Mouse (Mus musculus) heart, postnatal 0 days (tissue): ENCODE data around the gene Celf2. TPM values are rescaled to one million over a fixed set of nuclear protein-coding genes. Genes with fewer than 3 reads are reported as not detected.
"Not testable (repeated sequence)": the region's sequence is repeated elsewhere in the genome, so short reads cannot be mapped to it uniquely, and the experiment has no call there.

Source experiments
- ATAC-seq: fragments of 200-750 bp; cut with Nextera tagmentation; 2 replicates; pipeline ENCODE4 v1.8.0; 2017; ENCODE audit warnings: low read depth, moderate number of reproducible peaks, moderate library complexity; ENCODE audit not compliant: insufficient read depth
- DNase-seq: peaks from one replicate; pipeline ENCODE4 v3.0.0-alpha.2; 2016; ENCODE audit warnings: low spot score
- H3K27ac ChIP-seq: fragments of 300-500 bp; sonication (generic); 2 replicates; pipeline ENCODE4 v1.5.1; 2014; ENCODE audit warnings: low read depth, mild to moderate bottlenecking
- H3K27me3 ChIP-seq: fragments of 300-500 bp; sonication (generic); 2 replicates; pipeline ENCODE4 v1.6.1; 2014; ENCODE audit warnings: low read length, mixed read lengths; ENCODE audit not compliant: control insufficient read depth, insufficient read depth
- H3K36me3 ChIP-seq: fragments of 300-500 bp; sonication (generic); replicated peaks from 2 replicates; pipeline ENCODE4 v1.6.1; 2014; ENCODE audit warnings: low read length, mixed read lengths; ENCODE audit not compliant: control insufficient read depth, insufficient read depth
- H3K4me1 ChIP-seq: fragments of 300-500 bp; sonication (generic); 2 replicates; pipeline ENCODE4 v1.6.1; 2014; ENCODE audit warnings: antibody characterized with exemption; ENCODE audit not compliant: control insufficient read depth, insufficient read depth
- H3K4me2 ChIP-seq: fragments of 300-500 bp; sonication (generic); 2 replicates; pipeline ENCODE4 v1.6.1; 2014; ENCODE audit warnings: low read depth, mild to moderate bottlenecking, low read length, moderate library complexity
- H3K4me3 ChIP-seq: fragments of 300-500 bp; sonication (generic); 2 replicates; pipeline ENCODE4 v1.5.1; 2014; ENCODE audit warnings: low read depth, low read length
- H3K9ac ChIP-seq: fragments of 300-500 bp; sonication (generic); replicated peaks from 2 replicates; pipeline ENCODE4 v1.6.1; 2014; ENCODE audit warnings: low read depth, low read length, mixed read lengths
- H3K9me3 ChIP-seq: fragments of 300-500 bp; sonication (generic); replicated peaks from 2 replicates; pipeline ENCODE4 v1.6.1; 2016; ENCODE audit warnings: low read length; ENCODE audit not compliant: control insufficient read depth
- CTCF ChIP-seq: IDR thresholded peaks from 2 replicates; pipeline ENCODE4 v1.5.1; 2016; ENCODE audit warnings: antibody characterized with exemption, control low read depth, low read depth
- EP300 ChIP-seq: IDR thresholded peaks from 2 replicates; pipeline ENCODE4 v1.6.1; 2016; ENCODE audit warnings: antibody characterized with exemption, low read depth
- WGBS: fragments of 180-500 bp; shearing (Covaris S2); extraction: QIAGEN DNeasy Blood & Tissue Kit; methylation state at CpG from one replicate; pipeline ENCODE4 v1.1.7; 2014; 5-methylcytosine and 5-hydroxymethylcytosine counted together
- polyA plus RNA-seq: library from polyadenylated mRNA; unstranded; fragments of >200 nt; fragmentation: Nextera tagmentation; extraction: Ambion mirVana; gene quantifications from 2 replicates; pipeline ENCODE4 v1.2.1, GENCODE M21; 2015
- total RNA-seq: library from RNA; depleted of rRNA; stranded (reverse); fragments of >200 nt; gene quantifications from 2 replicates; pipeline ENCODE4 v1.2.3, GENCODE M21; 2014; ENCODE audit warnings: low replicate concordance; rRNA removed

The Celf2 gene
- total RNA-seq: 64.9 and 71.2 TPM in 2 replicates
- 45.7 and 47.6 TPM in 2 replicates for polyA plus RNA-seq

- H3K27me3 ChIP-seq, DNase-seq, ATAC-seq, H3K27ac ChIP-seq, H3K9me3 ChIP-seq, H3K4me2 ChIP-seq, H3K36me3 ChIP-seq, H3K4me3 ChIP-seq, H3K4me1 ChIP-seq, H3K9ac ChIP-seq: not testable (repeated sequence)
- WGBS: 90% methylated on average over 9 of the region's 9 CpGs
Measured at GRCm38 (mm10) chr2:7509463-7509862, at the start of gene Celf2. Gene Celf2, minus strand, starts transcription at chr2:7509563.

- no peaks in the 10 kb centered on the region for H3K36me3 ChIP-seq
- no peak overlapping the region for H3K27ac ChIP-seq
- no peak for DNase-seq
- H3K9me3 ChIP-seq: no peaks in the 10 kb centered on the region
- WGBS: 76% methylated on average over 4 of the region's 4 CpGs
- ATAC-seq: no peak
- H3K27me3 ChIP-seq: no peaks in the 10 kb centered on the region
- H3K4me2 ChIP-seq: no peak overlapping the region
- TF ChIP-seq CTCF (no peak), EP300 (no peak)
- no peak overlapping the region for H3K9ac ChIP-seq
- no peak overlapping the region for H3K4me3 ChIP-seq
- H3K4me1 ChIP-seq: no peaks in the 10 kb centered on the region
Measured at GRCm38 (mm10) chr2:7555144-7555892, 46.0 kb upstream of the Celf2 start.

GRCm38 (mm10) chr2:7554601-7555000 is 45.2 kb upstream of the Celf2 start:
- no peak for DNase-seq
- Histone ChIP-seq H3K27ac (no peak overlapping the region), H3K4me1 (no peaks in the 10 kb centered on the region), H3K9me3 (no peaks in the 10 kb centered on the region), H3K4me3 (no peak overlapping the region), H3K4me2 (no peak overlapping the region), H3K36me3 (no peaks in the 10 kb centered on the region), H3K27me3 (no peaks in the 10 kb centered on the region), H3K9ac (no peak overlapping the region)
- no peak for ATAC-seq
- 46% methylated on average over 1 of the region's 1 CpGs for WGBS
- TF ChIP-seq EP300 (no peak), CTCF (no peak)

GRCm38 (mm10) chr2:7552887-7553286 is 43.5 kb upstream of the Celf2 start:
- DNase-seq: no peak
- H3K4me3 ChIP-seq: no peak overlapping the region
- 61% methylated on average over 3 of the region's 3 CpGs for WGBS
- no peak for ATAC-seq
- no peak overlapping the region for H3K27ac ChIP-seq
- TF ChIP-seq EP300 (no peak), CTCF (no peak)
- no peaks in the 10 kb centered on the region for H3K4me1 ChIP-seq
- H3K4me2 ChIP-seq: no peak overlapping the region
- no peak overlapping the region for H3K9ac ChIP-seq
- no peaks in the 10 kb centered on the region for H3K27me3 ChIP-seq
- no peaks in the 10 kb centered on the region for H3K9me3 ChIP-seq
- no peaks in the 10 kb centered on the region for H3K36me3 ChIP-seq

GRCm38 (mm10) chr2:7548886-7549285 is 39.5 kb upstream of the Celf2 start:
- no peak overlapping the region for H3K4me3 ChIP-seq
- no peaks in the 10 kb centered on the region for H3K36me3 ChIP-seq
- WGBS: 63% methylated on average over 4 of the region's 4 CpGs
- no peaks in the 10 kb centered on the region for H3K27me3 ChIP-seq
- no peak for TF ChIP-seq EP300
- no peak for TF ChIP-seq CTCF
- ATAC-seq: no peak
- H3K27ac ChIP-seq: no peak overlapping the region
- H3K4me2 ChIP-seq: no peak overlapping the region
- DNase-seq: no peak
- no peak overlapping the region for H3K9ac ChIP-seq
- H3K4me1 ChIP-seq: 0 out of 2 replicates have a peak, but pooled peaks cover 3% of the 10 kb centered on the region
- H3K9me3 ChIP-seq: no peaks in the 10 kb centered on the region
